Mouse (Mus musculus) 416B (cell line): ENCODE measurements around the gene 4930524J08Rik.

Source experiments
- DNase-seq: peaks from one replicate; pipeline ENCODE4 v3.0.0; 2011; ENCODE audit warnings: low read depth

The 4930524J08Rik gene

DNA sequence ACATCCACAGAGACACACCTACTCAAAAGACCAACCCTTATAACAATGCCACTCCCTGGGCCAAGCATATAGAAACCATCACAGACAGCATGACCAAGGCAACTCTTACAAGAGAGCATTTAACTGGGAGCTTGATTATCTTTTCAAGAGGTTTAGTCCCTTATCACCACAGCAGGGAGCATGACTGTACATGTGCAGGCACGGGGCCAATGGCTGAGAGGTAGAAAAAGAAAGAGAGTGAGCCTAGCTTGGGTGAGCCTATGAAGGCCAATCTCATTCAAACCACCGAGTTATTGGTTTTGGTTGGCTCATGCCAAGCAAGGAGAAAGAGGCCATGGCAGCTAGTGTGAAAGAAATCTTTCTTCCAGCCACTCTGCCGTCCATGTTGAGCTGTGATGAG, 26.6 kb downstream of the 4930524J08Rik start:
- no peak for DNase-seq

DNA sequence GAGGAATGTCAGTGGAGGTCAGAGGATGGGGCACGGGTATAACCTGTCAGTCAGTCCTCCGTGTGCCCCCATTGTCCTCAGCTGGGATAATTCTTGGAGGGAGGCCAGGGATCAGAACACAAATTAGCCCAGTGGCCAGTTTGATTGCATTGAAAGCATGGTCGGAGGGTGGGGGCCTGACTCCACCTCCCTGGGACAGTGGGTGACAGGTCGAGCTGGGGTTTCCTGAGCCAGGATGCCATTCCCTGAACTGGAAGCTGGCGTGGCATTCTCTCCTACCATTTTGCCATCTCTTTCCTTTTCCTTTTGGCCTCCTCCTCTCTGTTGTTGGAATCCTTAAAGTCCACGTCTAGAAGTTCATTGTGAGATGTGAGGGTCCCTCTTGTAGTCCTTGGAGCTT, 27.0 kb downstream of the 4930524J08Rik start:
- DNase-seq, result no peak

DNA sequence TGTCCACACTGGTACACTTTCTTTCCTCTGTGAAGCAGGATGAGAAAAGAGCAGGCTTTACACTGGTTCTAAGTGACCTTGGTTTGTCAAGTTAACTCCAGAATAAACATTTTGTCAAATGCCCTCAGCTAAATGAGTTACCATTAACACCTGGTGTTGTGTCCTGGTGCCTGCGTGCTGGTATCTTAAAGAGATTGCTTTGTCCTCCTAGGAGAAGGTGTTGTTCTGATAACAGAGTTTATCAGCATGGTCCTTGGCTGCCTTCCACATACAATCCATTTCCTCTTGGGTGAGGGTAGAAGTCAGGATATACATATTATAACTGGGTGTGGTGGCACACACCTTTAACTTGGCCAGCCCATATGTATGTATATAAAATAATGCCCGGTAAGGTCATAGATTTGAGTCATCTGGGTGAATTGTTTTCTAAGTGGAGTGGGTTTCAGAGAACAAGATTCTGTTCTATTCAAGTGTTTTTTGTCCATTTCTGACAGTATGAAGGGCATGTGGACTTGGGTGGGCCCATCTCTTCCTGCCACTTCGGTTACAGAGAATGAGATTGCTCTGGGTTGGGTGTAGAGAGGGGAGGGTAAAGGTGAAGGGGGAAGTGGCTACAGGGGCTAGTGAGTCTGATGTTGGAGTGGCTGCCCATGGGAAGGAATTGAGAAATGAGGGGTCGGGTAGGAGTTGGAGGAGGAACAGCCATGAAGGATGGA, 27.6 kb downstream of the 4930524J08Rik start:
- DNase-seq, result no peak

DNA sequence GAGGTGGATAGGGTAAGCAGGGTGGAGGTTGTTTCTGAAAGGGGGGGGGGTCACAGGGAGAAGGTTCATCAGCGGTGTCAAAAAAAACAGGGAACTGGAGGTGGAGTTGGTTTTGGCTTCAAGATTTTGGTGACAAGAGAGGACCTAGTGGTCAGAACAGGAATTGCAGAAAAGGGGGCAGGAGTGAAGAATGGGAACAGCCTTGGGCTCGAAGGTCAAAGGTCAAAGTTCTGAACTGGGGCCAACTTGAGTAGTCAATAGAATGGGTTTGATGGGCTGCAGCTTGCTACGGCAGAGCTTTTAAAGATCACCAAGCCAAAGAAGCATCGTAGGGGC, 28.1 kb downstream of the 4930524J08Rik start:
- peak; percentile 18 for DNase-seq

DNA sequence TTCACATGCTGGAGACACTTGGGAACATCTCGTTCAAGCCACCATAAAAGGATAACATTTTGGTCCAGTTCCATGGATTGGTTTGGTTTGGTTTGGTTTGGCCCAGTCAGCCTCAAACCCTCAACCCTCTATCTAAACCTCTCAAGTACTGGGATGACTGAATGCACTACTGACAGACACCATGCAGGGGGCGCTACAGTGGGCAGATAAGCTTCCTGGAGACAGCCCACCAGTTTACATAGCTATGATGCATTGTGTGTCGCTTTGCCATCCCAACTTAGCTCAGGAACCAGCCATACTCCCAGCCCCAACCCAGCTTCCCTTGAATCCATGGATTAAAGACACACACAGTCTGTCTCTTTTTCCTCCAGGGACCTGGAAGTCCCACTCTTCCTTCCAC, 29.6 kb downstream of the 4930524J08Rik start:
- no peak for DNase-seq

DNA sequence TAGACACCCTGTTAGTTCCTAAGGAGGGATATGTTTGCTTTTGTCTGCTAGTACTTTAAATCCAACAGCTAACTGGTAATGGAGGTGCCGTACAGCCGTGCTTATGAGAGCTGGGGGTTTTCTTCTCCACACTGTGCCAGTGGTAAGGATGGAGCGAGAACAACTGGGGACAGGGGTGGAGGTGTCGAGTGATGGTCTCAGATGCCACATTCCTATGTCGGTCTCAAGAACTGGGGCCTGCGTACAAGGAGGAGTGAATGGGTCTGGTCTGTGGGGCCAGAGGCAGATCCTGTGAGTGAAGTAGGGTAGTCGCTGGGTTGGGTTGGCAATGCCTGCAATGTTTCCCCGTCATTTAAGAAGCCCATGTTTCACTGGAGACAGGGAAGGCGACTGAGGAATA, 33.7 kb downstream of the 4930524J08Rik start:
- DNase-seq, result no peak

DNA sequence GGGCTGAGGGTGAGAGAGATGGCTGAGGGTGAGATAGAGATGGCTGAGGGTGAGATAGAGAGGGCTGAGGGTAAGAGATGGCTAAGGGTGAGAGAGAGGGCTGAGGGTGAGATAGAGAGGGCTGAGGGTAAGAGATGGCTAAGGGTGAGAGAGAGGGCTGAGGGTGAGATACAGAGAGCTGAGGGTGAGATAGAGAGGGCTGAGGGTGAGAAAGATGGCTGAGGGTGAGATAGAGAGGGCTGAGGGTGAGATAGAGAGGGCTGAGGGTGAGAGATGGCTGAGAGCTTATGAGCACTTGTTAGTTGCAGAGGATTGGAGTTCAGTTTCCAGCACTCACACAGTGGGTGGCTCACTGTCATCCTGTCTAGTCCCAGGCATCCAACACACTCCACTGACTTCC, 41.2 kb downstream of the 4930524J08Rik start:
- no peak for DNase-seq

DNA sequence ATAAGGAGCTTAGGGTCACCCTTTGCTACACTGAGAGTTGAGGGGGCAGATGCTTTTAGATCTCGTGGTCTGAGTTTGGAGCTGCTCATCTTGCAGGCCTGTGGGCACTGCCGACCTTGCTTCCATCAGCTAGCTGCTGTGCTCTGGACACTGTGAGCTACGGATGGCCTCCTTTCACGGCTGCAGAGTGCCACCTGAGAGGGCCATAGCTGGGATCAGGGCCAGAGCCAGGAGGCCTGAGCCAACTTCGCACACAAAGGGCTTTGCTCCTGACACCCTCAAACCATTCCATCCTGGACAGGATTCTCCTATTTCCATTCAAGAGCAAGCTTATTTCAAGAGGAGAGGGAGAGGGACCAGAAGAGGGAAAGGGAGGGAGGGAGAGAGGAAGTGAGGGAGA, 45.5 kb downstream of the 4930524J08Rik start:
- DNase-seq, result no peak

DNA sequence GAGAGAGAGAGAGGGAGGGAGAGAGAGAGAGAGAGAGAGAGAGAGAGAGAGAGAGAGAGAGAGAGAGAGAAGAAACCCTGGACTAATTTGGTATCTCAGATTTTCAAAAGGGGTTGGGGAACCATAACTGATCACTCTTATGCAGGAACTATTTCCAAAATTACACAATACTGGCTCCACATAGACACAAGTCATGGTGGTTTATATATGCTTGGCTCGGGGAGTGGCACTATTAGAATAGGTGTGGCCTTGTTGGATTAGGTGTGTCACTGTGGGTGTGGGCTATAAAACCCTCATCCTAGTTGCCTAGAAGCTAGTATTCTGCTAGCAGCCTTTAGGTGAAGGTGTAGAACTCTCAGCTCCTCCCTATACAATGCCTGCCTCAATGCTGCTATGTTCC, 46.0 kb downstream of the 4930524J08Rik start:
- DNase-seq, result no peak
